Mouse (Mus musculus) ovary, postnatal 14 days (tissue): ENCODE data around the gene Bdp1.

Experiments
- DNase-seq: peaks from one replicate; pipeline ENCODE4 v3.0.0; 2022; ENCODE audit warnings: low spot score

Gene Bdp1

GRCm38 (mm10) chr13:100001790-100002196 lies 102.1 kb downstream of the Bdp1 start:
- DNase-seq, result peak; percentile 81

- no peak for DNase-seq
These were observed 104.8 kb downstream of the Bdp1 start for GRCm38 (mm10) chr13:99999078-99999477.

- no peak for DNase-seq
These were observed 105.8 kb downstream of the Bdp1 start for GRCm38 (mm10) chr13:99998099-99998498.

GRCm38 (mm10) chr13:99989592-99989991 lies 114.3 kb downstream of the Bdp1 start:
- no peak for DNase-seq

GRCm38 (mm10) chr13:99983320-99983719 lies 120.5 kb downstream of the Bdp1 start:
- no peak for DNase-seq

GRCm38 (mm10) chr13:99979406-99979805 lies 124.5 kb downstream of the Bdp1 start:
- DNase-seq, result no peak

- no peak for DNase-seq
These were observed 133.8 kb downstream of the Bdp1 start for GRCm38 (mm10) chr13:99970089-99970488.
